Mouse (Mus musculus) G1E (cell line): ENCODE measurements around the gene Phc2. TPM values are rescaled to one million over a fixed set of nuclear protein-coding genes. Genes with fewer than 3 reads are reported as not detected.

Experiments used
- ATAC-seq: 2 replicates; pipeline ENCODE4 v1.8.0; 2016; ENCODE audit warnings: mild to moderate bottlenecking; ENCODE audit not compliant: insufficient number of reproducible peaks, poor library complexity, low FRiP score, severe bottlenecking; ENCODE audit errors: extremely low read depth
- DNase-seq: peaks from one replicate; pipeline ENCODE4 v3.0.0; 2012; ENCODE audit warnings: low spot score
- H3K27me3 ChIP-seq: 2 replicates; pipeline ENCODE4 v1.6.1; 2012; ENCODE audit warnings: mild to moderate bottlenecking, low read length, inconsistent platforms; ENCODE audit not compliant: insufficient read depth
- H3K36me3 ChIP-seq: replicated peaks from 2 replicates; pipeline ENCODE3; 2012; ENCODE audit warnings: mild to moderate bottlenecking, inconsistent platforms
- H3K4me1 ChIP-seq: 2 replicates; pipeline ENCODE4 v1.6.1; 2012; ENCODE audit warnings: low read depth, low read length, inconsistent platforms, mixed read lengths; ENCODE audit not compliant: insufficient read depth
- H3K4me3 ChIP-seq: 2 replicates; pipeline ENCODE4 v1.5.1; 2012; ENCODE audit warnings: low read depth, mild to moderate bottlenecking, inconsistent platforms, low read length, moderate library complexity, mixed read lengths
- H3K9me3 ChIP-seq: replicated peaks from 2 replicates; pipeline ENCODE4 v1.6.1; 2012; ENCODE audit warnings: inconsistent platforms
- CTCF ChIP-seq: IDR thresholded peaks from 2 replicates; pipeline ENCODE4 v1.5.1; 2012; ENCODE audit warnings: low read depth, low read length, inconsistent platforms, mixed read lengths
- GATA1 ChIP-seq: IDR thresholded peaks from 2 replicates; pipeline ENCODE4 v1.6.1; 2012; ENCODE audit warnings: borderline replicate concordance, low read length, inconsistent platforms, mixed read lengths
- GATA2 ChIP-seq: IDR thresholded peaks from 2 replicates; pipeline ENCODE4 v1.6.1; 2012; ENCODE audit warnings: low read depth, low read length, inconsistent platforms, borderline replicate concordance
- POLR2AphosphoS5 ChIP-seq: IDR thresholded peaks from 2 replicates; pipeline ENCODE4 v1.6.1; 2012; ENCODE audit warnings: low read depth, low read length, inconsistent platforms; ENCODE audit not compliant: insufficient replicate concordance
- TAL1 ChIP-seq: conservative IDR thresholded peaks from 2 replicates; pipeline ENCODE4 v1.6.1; 2012; ENCODE audit warnings: low read depth, low read length, inconsistent platforms, mixed read lengths
- polyA plus RNA-seq: library from polyadenylated mRNA; stranded (reverse); fragments of >175 nt; gene quantifications from 2 replicates; pipeline ENCODE4 v1.2.3, GENCODE M21; 2012
- total RNA-seq, 2 experiments: library from RNA; stranded (forward) in 1 of 2; stranded (reverse) in 1 of 2; fragments of 200-1000 nt in 1 of 2; fragments of >200 nt in 1 of 2; fragmentation: Nextera tagmentation in 1 of 2; gene quantifications; 2 replicates each; pipeline ENCODE4 v1.2.3; 2014 to 2017

The Phc2 gene
- total and polyA plus RNA-seq, 3 experiments = 16.2 to 121 (median 58.8) TPM

- ATAC-seq = no peak
- no peaks in the 10 kb centered on the region for H3K27me3 ChIP-seq
- H3K4me1 ChIP-seq = peaks cover 3% of the 10 kb centered on the region; the same call in 1 of the 2 replicates
- no peak overlapping the region for H3K4me3 ChIP-seq
- no peaks in the 10 kb centered on the region for H3K9me3 ChIP-seq
- DNase-seq = no peak
- peaks cover 75% of the 10 kb centered on the region for H3K36me3 ChIP-seq
- no peak for TF ChIP-seq GATA2
- TF ChIP-seq TAL1 = no peak
- no peak for TF ChIP-seq CTCF
- TF ChIP-seq GATA1 = no peak
- TF ChIP-seq POLR2AphosphoS5 = no peak
These were observed 87.4 kb downstream of the Phc2 start for GRCm38 (mm10) chr4:128741906-128742305.

DNA sequence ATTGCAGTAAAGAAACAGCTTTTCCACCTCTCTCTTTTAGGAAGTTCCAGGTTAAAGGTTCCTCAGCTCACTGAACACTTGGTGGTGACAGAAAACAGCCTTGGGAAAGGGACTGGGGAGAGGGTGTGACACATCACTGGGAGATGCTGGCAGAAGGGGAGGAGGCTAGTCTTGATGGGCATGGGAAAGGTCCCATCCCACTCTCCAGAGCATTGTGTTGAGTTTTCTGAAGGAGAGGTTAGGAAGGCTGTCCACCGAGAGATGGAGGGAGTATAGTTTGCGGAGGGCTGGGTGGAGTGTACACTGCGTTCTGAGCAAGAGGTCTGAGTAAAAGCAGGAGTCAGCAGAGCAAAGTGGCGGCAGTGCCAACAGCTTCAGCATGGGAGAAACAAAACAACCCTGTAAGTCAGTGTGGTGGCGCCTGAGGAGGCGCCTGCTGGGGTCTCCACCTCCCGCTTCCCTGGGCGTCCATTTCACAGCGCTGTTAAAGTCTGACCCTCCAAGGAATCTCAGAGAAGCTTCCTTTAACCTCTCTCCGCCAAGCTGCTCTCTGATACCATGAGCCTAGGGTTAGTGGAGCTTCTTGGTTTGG lies 88.0 kb downstream of the Phc2 start:
- H3K36me3 ChIP-seq = peaks cover 75% of the 10 kb centered on the region
- TF ChIP-seq GATA2 (no peak), TAL1 (no peak), GATA1 (no peak), POLR2AphosphoS5 (no peak), CTCF (no peak)
- peaks cover 3% of the 10 kb centered on the region; the same call in 1 of the 2 replicates for H3K4me1 ChIP-seq
- no peak overlapping the region for H3K4me3 ChIP-seq
- DNase-seq (no peak), ATAC-seq (no peak)
- H3K9me3 ChIP-seq = no peaks in the 10 kb centered on the region
- no peaks in the 10 kb centered on the region for H3K27me3 ChIP-seq

- no peak for DNase-seq
- H3K27me3 ChIP-seq = no peaks in the 10 kb centered on the region
- no peak for ATAC-seq
- no peak for TF ChIP-seq CTCF
- no peak for TF ChIP-seq GATA2
- TF ChIP-seq POLR2AphosphoS5 = no peak
- TF ChIP-seq TAL1 = no peak
- TF ChIP-seq GATA1 = no peak
- H3K9me3 ChIP-seq = no peaks in the 10 kb centered on the region
- H3K4me1 ChIP-seq = no peaks in the 10 kb centered on the region; the same call in 1 of the 2 replicates
- H3K4me3 ChIP-seq = no peak overlapping the region
- peaks cover 75% of the 10 kb centered on the region for H3K36me3 ChIP-seq
These were observed 88.6 kb downstream of the Phc2 start for GRCm38 (mm10) chr4:128743031-128743626.

- DNase-seq (no peak), ATAC-seq (no peak)
- peaks cover 90% of the 10 kb centered on the region for H3K36me3 ChIP-seq
- no peaks in the 10 kb centered on the region; the same call in 1 of the 2 replicates for H3K4me1 ChIP-seq
- H3K4me3 ChIP-seq = no peak overlapping the region
- no peaks in the 10 kb centered on the region for H3K27me3 ChIP-seq
- TF ChIP-seq GATA1 (no peak), GATA2 (no peak)
- no peaks in the 10 kb centered on the region for H3K9me3 ChIP-seq
These were observed 90.7 kb downstream of the Phc2 start for GRCm38 (mm10) chr4:128745160-128745559.

- no peak for TF ChIP-seq GATA1
- TF ChIP-seq POLR2AphosphoS5 = no peak
- no peak for TF ChIP-seq CTCF
- no peak for TF ChIP-seq TAL1
- Histone ChIP-seq H3K4me3 (no peak overlapping the region), H3K27me3 (no peaks in the 10 kb centered on the region), H3K4me1 (no peaks in the 10 kb centered on the region; the same call in 1 of the 2 replicates), H3K9me3 (no peaks in the 10 kb centered on the region), H3K36me3 (peaks cover 99% of the 10 kb centered on the region)
- no peak for ATAC-seq
- DNase-seq = peak; percentile 30
These were observed 93.2 kb downstream of the Phc2 start for GRCm38 (mm10) chr4:128747614-128748270.

- no peaks in the 10 kb centered on the region; the same call in 1 of the 2 replicates for H3K4me1 ChIP-seq
- TF ChIP-seq GATA1 (no peak), POLR2AphosphoS5 (no peak), TAL1 (no peak), GATA2 (no peak), CTCF (no peak)
- ATAC-seq (no peak), DNase-seq (no peak)
- H3K27me3 ChIP-seq = no peaks in the 10 kb centered on the region
- peaks cover 98% of the 10 kb centered on the region for H3K36me3 ChIP-seq
- no peaks in the 10 kb centered on the region for H3K9me3 ChIP-seq
- H3K4me3 ChIP-seq = no peak overlapping the region
These were observed 93.8 kb downstream of the Phc2 start for GRCm38 (mm10) chr4:128748309-128748708.
